ENCODE assay signal across 9 mouse cellular contexts in the genomic region with DNA sequence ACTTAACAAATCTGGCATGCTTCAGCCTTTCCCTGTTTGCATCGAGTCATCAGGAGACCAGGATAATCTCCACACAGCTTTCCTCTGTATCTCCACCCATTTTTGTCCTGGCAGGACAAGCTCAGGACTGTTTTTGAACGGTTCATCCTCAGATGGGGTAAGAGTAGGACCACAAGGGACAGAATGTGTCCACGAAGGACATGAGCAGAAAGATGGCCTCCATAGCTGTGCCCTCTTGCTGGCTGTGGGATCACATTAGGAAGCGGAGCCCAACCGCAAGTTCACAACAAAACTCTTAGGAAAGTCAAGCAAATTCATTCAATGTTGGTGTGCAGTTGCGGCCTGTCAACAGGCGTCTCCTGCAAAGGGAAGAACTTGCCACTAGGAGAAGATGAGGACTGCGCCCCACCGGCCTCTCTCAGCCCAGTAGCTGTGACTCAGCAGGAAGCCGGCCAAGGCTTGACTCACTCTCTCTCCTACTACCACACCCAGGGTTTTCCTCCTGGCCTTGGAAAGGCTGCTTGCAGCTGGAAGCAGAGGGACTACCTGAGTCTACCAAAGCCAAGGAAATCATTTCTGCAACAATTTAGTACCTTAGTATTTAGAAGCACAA. TPM values are rescaled to one million over a fixed set of nuclear protein-coding genes. Genes with fewer than 3 reads are reported as not detected.
DNase-seq lines count a peak whose midpoint lies in the region; ATAC-seq lines count a peak whose summit lies in the region.
"Had no signal": no experiment of that assay in that cellular context is flagged by ENCODE, and none has a peak within 500 bp of the region (broad histone marks: within the 10 kb centered on the region; RNA-seq: fewer than 3 reads in every experiment).

No protein-coding gene starts in this region.

- H3K9ac ChIP-seq in forebrain, embryonic 13.5 days: no peak overlapping the region
- H3K9ac ChIP-seq: limb, embryonic 13.5 days had no signal

- H3K4me2 ChIP-seq in forebrain, embryonic 13.5 days: no peak overlapping the region
- H3K4me2 ChIP-seq: limb, embryonic 13.5 days had no signal

- ATAC-seq in forebrain, embryonic 13.5 days: no peak

- H3K4me1 ChIP-seq in forebrain, embryonic 13.5 days: no peaks in the 10 kb centered on the region
- H3K4me1 ChIP-seq: limb, embryonic 13.5 days had no signal

- no peaks in the 10 kb centered on the region for H3K27me3 ChIP-seq in forebrain, embryonic 13.5 days
- H3K27me3 ChIP-seq: limb, embryonic 13.5 days had no signal

- H3K36me3 ChIP-seq in forebrain, embryonic 13.5 days (ENCODE audit: poor library complexity, severe bottlenecking): no peaks in the 10 kb centered on the region
- H3K36me3 ChIP-seq: limb, embryonic 13.5 days had no signal

- intact Hi-C loops in gastrocnemius, postnatal 14 days (cut with DNase I; ENCODE audit: low total_unique reads): no loop called here

- DNase-seq in 416B (ENCODE audit: low read depth): peak; percentile 92
- peak; percentile 82 for DNase-seq in ZHBTc4 (ENCODE audit: low read depth, low spot score)
- DNase-seq in gastrocnemius, postnatal 14 days: peak; percentile 87
- DNase-seq in liver: peak; percentile 80
- peak; percentile 71 for DNase-seq in skeletal muscle tissue, adult 2 months (ENCODE audit: low read depth, low spot score)
- no peak for DNase-seq in cerebellum, adult 8-10 months
- DNase-seq in embryo, embryonic 11 days: no peak

- WGBS in forebrain, embryonic 13.5 days: 82% methylated on average over 10 of the region's 10 CpGs

- no peak overlapping the region for H3K27ac ChIP-seq in forebrain, embryonic 13.5 days
- H3K27ac ChIP-seq: limb, embryonic 13.5 days had no signal

- no peaks in the 10 kb centered on the region for H3K9me3 ChIP-seq in forebrain, embryonic 13.5 days (replicated peaks)
- H3K9me3 ChIP-seq: limb, embryonic 13.5 days had no signal

- H3K4me3 ChIP-seq in forebrain, embryonic 13.5 days: no peak overlapping the region
- H3K4me3 ChIP-seq: limb, embryonic 13.5 days had no signal

RNA-seq across cellular contexts. Expression of a gene that starts 31.6 kb away (rescaled TPM):
- 1 to 10 TPM; 6.5 to 6.6 TPM for total RNA-seq in gastrocnemius, postnatal 14 days (2021)
- polyA plus RNA-seq in forebrain, embryonic 13.5 days (2015; fragmentation: Nextera tagmentation; extraction: Ambion mirVana): 2.1 and 2.2 TPM in 2 replicates

Comparison
In these comparisons a context has a peak if more than half of its experiments do, and no peak if none do; other contexts are left out.
1. DNase-seq: peak in 416B (single experiment), ZHBTc4 (single experiment), gastrocnemius, postnatal 14 days (single experiment), liver (single experiment) and skeletal muscle tissue, adult 2 months (single experiment); none in cerebellum, adult 8-10 months (single experiment) and embryo, embryonic 11 days (single experiment).